Mouse (Mus musculus) CH12.LX (cell line): ENCODE data around the gene 5730596B20Rik. TPM values are rescaled to one million over a fixed set of nuclear protein-coding genes. Genes with fewer than 3 reads are reported as not detected.

ENCODE experiments used
- DNase-seq: peaks from one replicate; pipeline ENCODE4 v3.0.0-alpha.2; 2013; ENCODE audit errors: extremely low read depth
- H3K27ac ChIP-seq: 2 replicates; pipeline ENCODE4 v1.5.1; 2012; ENCODE audit warnings: low read depth, mild to moderate bottlenecking, control low read depth, moderate library complexity; ENCODE audit not compliant: insufficient read depth
- H3K27me3 ChIP-seq: replicated peaks from 2 replicates; pipeline ENCODE3; 2012; ENCODE audit warnings: inconsistent platforms
- H3K36me3 ChIP-seq, 2 experiments: replicated peaks in 1 of 2; 2 replicates each; pipeline versions ENCODE3 to v1.6.1; 2012; ENCODE audit warnings: inconsistent platforms in 1 of 2, low read length in 1 of 2, mild to moderate bottlenecking in 1 of 2, mixed read lengths in 1 of 2, moderate library complexity in 1 of 2; ENCODE audit not compliant: control insufficient read depth in 1 of 2, insufficient read depth in 1 of 2
- H3K4me1 ChIP-seq, 2 experiments: 2 replicates each; pipeline ENCODE4 v1.6.1; 2012; ENCODE audit warnings: inconsistent platforms in 1 of 2, moderate library complexity in 1 of 2; ENCODE audit not compliant: insufficient read depth in 2 of 2, control insufficient read depth in 1 of 2
- H3K4me2 ChIP-seq: 2 replicates; pipeline ENCODE4 v1.6.1; 2012; ENCODE audit warnings: low read depth, mild to moderate bottlenecking, control low read depth; ENCODE audit not compliant: poor library complexity, insufficient read depth, severe bottlenecking
- H3K4me3 ChIP-seq, 3 experiments: fragments of 150-350 bp in 1 of 3; sonication (generic) in 1 of 3; replicated peaks in 1 of 3; 2 replicates each; pipeline versions ENCODE3 to v1.5.1; 2011 to 2012; ENCODE audit warnings: low read depth in 2 of 3, low read length in 2 of 3, mild to moderate bottlenecking in 2 of 3, moderate library complexity in 2 of 3, control low read depth in 1 of 3, improper control_type of control experiment in 1 of 3, inconsistent platforms in 1 of 3, mixed read lengths in 1 of 3; ENCODE audit not compliant: poor library complexity in 1 of 3
- H3K79me2 ChIP-seq: replicated peaks from 2 replicates; pipeline ENCODE4 v1.6.1; 2012; ENCODE audit warnings: mild to moderate bottlenecking, moderate library complexity; ENCODE audit not compliant: control insufficient read depth, poor library complexity, insufficient read depth, severe bottlenecking; ENCODE audit errors: extremely low read depth
- H3K9ac ChIP-seq: 2 replicates; pipeline ENCODE4 v1.6.1; 2012; ENCODE audit warnings: low read depth, mild to moderate bottlenecking, control low read depth, moderate library complexity; ENCODE audit not compliant: insufficient read depth
- H3K9me3 ChIP-seq: replicated peaks from 2 replicates; pipeline ENCODE3; 2012; ENCODE audit warnings: low read length, inconsistent platforms, mixed read lengths
- CHD1 ChIP-seq: IDR thresholded peaks from 2 replicates; pipeline ENCODE4 v1.6.1; 2012; ENCODE audit warnings: low read depth, low read length, improper control_type of control experiment, inconsistent platforms
- CHD2 ChIP-seq: IDR thresholded peaks from 2 replicates; pipeline ENCODE4 v1.6.1; 2011; ENCODE audit warnings: low read length, improper control_type of control experiment
- ELF1 ChIP-seq: IDR thresholded peaks from 2 replicates; pipeline ENCODE4 v1.6.1; 2014; ENCODE audit warnings: low read depth, mild to moderate bottlenecking, inconsistent platforms, low read length, improper control_type of control experiment
- ETS1 ChIP-seq: conservative IDR thresholded peaks from 2 replicates; pipeline ENCODE4 v1.6.1; 2012; ENCODE audit warnings: low read depth, mild to moderate bottlenecking, inconsistent platforms, low read length, improper control_type of control experiment, moderate library complexity
- JUND ChIP-seq: conservative IDR thresholded peaks from 2 replicates; pipeline ENCODE4 v1.6.1; 2011; ENCODE audit warnings: low read depth, low read length, improper control_type of control experiment
- KAT2A ChIP-seq: IDR thresholded peaks from 2 replicates; pipeline ENCODE4 v1.6.1; 2012; ENCODE audit warnings: low read length, improper control_type of control experiment, inconsistent platforms; ENCODE audit not compliant: insufficient replicate concordance
- MAFK ChIP-seq: IDR thresholded peaks from 2 replicates; pipeline ENCODE4 v1.6.1; 2011; ENCODE audit warnings: low read length, improper control_type of control experiment; ENCODE audit not compliant: insufficient replicate concordance
- MEF2A ChIP-seq: IDR thresholded peaks from 2 replicates; pipeline ENCODE4 v1.6.1; 2014; ENCODE audit warnings: low read depth, mild to moderate bottlenecking, inconsistent platforms, low read length, improper control_type of control experiment, borderline replicate concordance
- MXI1 ChIP-seq: IDR thresholded peaks from 2 replicates; pipeline ENCODE4 v1.6.1; 2011; ENCODE audit warnings: mild to moderate bottlenecking, low read depth, low read length, improper control_type of control experiment
- PAX5 ChIP-seq: IDR thresholded peaks from 2 replicates; pipeline ENCODE4 v1.6.1; 2012; ENCODE audit warnings: low read length, inconsistent platforms, mixed read lengths
- POLR2A ChIP-seq: IDR thresholded peaks from 2 replicates; pipeline ENCODE4 v1.6.1; 2011; ENCODE audit warnings: low read depth, mild to moderate bottlenecking, improper control_type of control experiment, low read length
- POLR2AphosphoS2 ChIP-seq: IDR thresholded peaks from 2 replicates; pipeline ENCODE4 v1.6.1; 2011; ENCODE audit warnings: low read depth, low read length, improper control_type of control experiment
- RAD21 ChIP-seq: IDR thresholded peaks from 2 replicates; pipeline ENCODE4 v1.6.1; 2011; ENCODE audit warnings: low read depth, mild to moderate bottlenecking, low read length, improper control_type of control experiment, moderate library complexity
- RCOR1 ChIP-seq: conservative IDR thresholded peaks from 2 replicates; pipeline ENCODE4 v1.6.1; 2012; ENCODE audit warnings: low read depth, mild to moderate bottlenecking, inconsistent platforms, low read length, improper control_type of control experiment
- USF1 ChIP-seq: IDR thresholded peaks from 2 replicates; pipeline ENCODE4 v1.6.1; 2014; ENCODE audit warnings: low read depth, mild to moderate bottlenecking, inconsistent platforms, low read length, improper control_type of control experiment
- USF2 ChIP-seq: conservative IDR thresholded peaks from 2 replicates; pipeline ENCODE4 v1.6.1; 2011; ENCODE audit warnings: low read depth, low read length, improper control_type of control experiment
- ZC3H11A ChIP-seq: IDR thresholded peaks from 2 replicates; pipeline ENCODE4 v1.6.1; 2012; ENCODE audit warnings: low read depth, mild to moderate bottlenecking, inconsistent platforms, low read length, improper control_type of control experiment
- ZKSCAN1 ChIP-seq: IDR thresholded peaks from 2 replicates; pipeline ENCODE4 v1.6.1; 2012; ENCODE audit warnings: low read depth, inconsistent platforms, low read length, improper control_type of control experiment, borderline replicate concordance
- ZMIZ1 ChIP-seq: IDR thresholded peaks from 2 replicates; pipeline ENCODE4 v1.6.1; 2012; ENCODE audit warnings: low read depth, mild to moderate bottlenecking, inconsistent platforms, low read length, improper control_type of control experiment
- ZNF384 ChIP-seq: IDR thresholded peaks from 2 replicates; pipeline ENCODE4 v1.6.1; 2012; ENCODE audit warnings: low read depth, low read length, improper control_type of control experiment, inconsistent platforms
- dilution Hi-C: fragments of 300-500 bp; cut with MboI; formaldehyde crosslinking; loops from 2 replicates; pipeline ENCODE4 v1.14.3; 2020; ENCODE audit warnings: low sequenced_read_pairs; ENCODE audit not compliant: extremely low pct_unique_long_range_greater_than_20kb, extremely low pct_ligation_motif_present
- in situ Hi-C: fragments of 300-500 bp; cut with MboI; formaldehyde crosslinking; loops from 3 replicates; pipeline ENCODE4 v1.14.3; 2019; ENCODE audit warnings: low sequenced_read_pairs, low pct_ligation_motif_present, low pct_unique_long_range_greater_than_20kb, mixed read lengths
- polyA plus RNA-seq: library from polyadenylated mRNA; unstranded; fragments of >175 nt; gene quantifications from 2 replicates; pipeline ENCODE4 v1.2.1, GENCODE M21; 2012; ENCODE audit warnings: low read depth; ENCODE audit not compliant: insufficient read length
- total RNA-seq, 2 experiments: library from RNA; depleted of rRNA; stranded (reverse); fragments of 300-350 nt in 1 of 2; fragments of >200 nt in 1 of 2; gene quantifications; 2 replicates each; pipeline ENCODE4 v1.2.3; 2012 to 2014

Gene 5730596B20Rik
- total and polyA plus RNA-seq, 3 experiments: 0.07 TPM; not detected in 2

GRCm38 (mm10) chr6:52223939-52224760 lies 46.9 kb downstream of the 5730596B20Rik start:
- Histone ChIP-seq H3K9ac (no peak overlapping the region), H3K79me2 (no peaks in the 10 kb centered on the region), H3K4me1 (peaks cover 0 to 13% of the 10 kb centered on the region in 2 experiments; a peak in 2 of 4 replicates), H3K4me3 (no peak overlapping the region), H3K27ac (no peak overlapping the region), H3K9me3 (peaks cover 10% of the 10 kb centered on the region), H3K27me3 (no peaks in the 10 kb centered on the region), H3K36me3 (peaks cover 0 to 12% of the 10 kb centered on the region in 2 experiments), H3K4me2 (no peak overlapping the region)
- TF ChIP-seq ETS1 (no peak), JUND (no peak), RCOR1 (no peak)
- in situ Hi-C loops (loop anchor here (10.0 to 25.0 kb wide), 3 partner anchors 212 to 1009 kb away; partner anchors contain the start of gene Skap2), dilution Hi-C loops (no loop called here)
- no peak for DNase-seq

GRCm38 (mm10) chr6:52224895-52225611 lies 47.8 kb downstream of the 5730596B20Rik start:
- H3K36me3 ChIP-seq: peaks cover 4 to 20% of the 10 kb centered on the region in 2 experiments
- no peak for DNase-seq
- dilution Hi-C loops: no loop called here

GRCm38 (mm10) chr6:52225612-52226568 lies 48.6 kb downstream of the 5730596B20Rik start:
- in situ Hi-C loops (loop anchor here (10.0 kb wide), 2 partner anchors 641 to 1011 kb away; no protein-coding TSS in a partner anchor), dilution Hi-C loops (no loop called here)
- Histone ChIP-seq H3K9ac (no peak overlapping the region), H3K9me3 (peaks cover 25% of the 10 kb centered on the region), H3K27ac (no peak overlapping the region), H3K4me2 (no peak overlapping the region), H3K27me3 (no peaks in the 10 kb centered on the region), H3K79me2 (no peaks in the 10 kb centered on the region), H3K4me3 (no peak overlapping the region), H3K36me3 (peaks cover 5 to 29% of the 10 kb centered on the region in 2 experiments), H3K4me1 (peaks cover 0 to 8% of the 10 kb centered on the region in 2 experiments; a peak in 2 of 4 replicates)
- no peak for DNase-seq
- TF ChIP-seq ZC3H11A (no peak), MAFK (no peak), ZKSCAN1 (no peak), MXI1 (no peak), RAD21 (no peak), JUND (no peak), CHD2 (no peak), ZNF384 (no peak), MEF2A (no peak), USF1 (no peak), RCOR1 (no peak), ZMIZ1 (no peak), CHD1 (no peak), PAX5 (no peak), POLR2A (no peak), KAT2A (no peak)

More at GRCm38 (mm10) chr6:52224895-52225611, 47.8 kb downstream of the 5730596B20Rik start:
- Histone ChIP-seq H3K4me1 (peaks cover 0 to 13% of the 10 kb centered on the region in 2 experiments; a peak in 2 of 4 replicates), H3K27me3 (no peaks in the 10 kb centered on the region), H3K9ac (no peak overlapping the region), H3K27ac (no peak overlapping the region), H3K4me2 (no peak overlapping the region), H3K9me3 (peaks cover 18% of the 10 kb centered on the region), H3K79me2 (no peaks in the 10 kb centered on the region), H3K4me3 (no peak overlapping the region)
- TF ChIP-seq ELF1: no peak
- TF ChIP-seq POLR2AphosphoS2: no peak
- no peak for TF ChIP-seq USF2
- in situ Hi-C loops: loop anchor here (10.0 to 25.0 kb wide), 3 partner anchors 213 to 1010 kb away; partner anchors contain the start of gene Skap2
